Mouse (Mus musculus): ENCODE results near the gene Dcaf12.

The Dcaf12 gene

GRCm38 (mm10) chr4:41310567-41311563 is 3.8 kb downstream of the Dcaf12 start:
- DNase-seq = no peak

- no peak for DNase-seq
Observed at GRCm38 (mm10) chr4:41307406-41307805, 7.3 kb downstream of the Dcaf12 start.

- no peak for DNase-seq
Observed at GRCm38 (mm10) chr4:41304302-41304701, 10.4 kb downstream of the Dcaf12 start.

- no peak for DNase-seq
Observed at GRCm38 (mm10) chr4:41303671-41304070, 11.0 kb downstream of the Dcaf12 start.

- no peak for DNase-seq
Observed at GRCm38 (mm10) chr4:41298976-41299375, 15.7 kb downstream of the Dcaf12 start.

GRCm38 (mm10) chr4:41295960-41296359 is 18.7 kb downstream of the Dcaf12 start:
- DNase-seq = no peak

GRCm38 (mm10) chr4:41295507-41295906 is 19.2 kb downstream of the Dcaf12 start:
- DNase-seq = no peak

- DNase-seq = peak; percentile 75
Observed at GRCm38 (mm10) chr4:41293907-41294306, 20.8 kb downstream of the Dcaf12 start.

- no peak for DNase-seq
Observed at GRCm38 (mm10) chr4:41289802-41290201, 24.9 kb downstream of the Dcaf12 start.

GRCm38 (mm10) chr4:41286420-41286819 is 28.3 kb downstream of the Dcaf12 start:
- DNase-seq = peak; percentile 62

GRCm38 (mm10) chr4:41284087-41284486 is 30.6 kb downstream of the Dcaf12 start:
- no peak for DNase-seq

- DNase-seq = no peak
Observed at GRCm38 (mm10) chr4:41275927-41276326, 38.8 kb downstream of the Dcaf12 start.

GRCm38 (mm10) chr4:41274980-41275850 is 39.5 kb downstream of the Dcaf12 start, which contains the start of gene Ubap2:
Ubap2 (minus strand) TSS chr4:41275144.
- DNase-seq = peak; percentile 99

GRCm38 (mm10) chr4:41274377-41274979 is 40.2 kb downstream of the Dcaf12 start:
- DNase-seq = no peak

GRCm38 (mm10) chr4:41268133-41268532 is 46.6 kb downstream of the Dcaf12 start:
- no peak for DNase-seq

- no peak for DNase-seq
Observed at GRCm38 (mm10) chr4:41266350-41266749, 48.3 kb downstream of the Dcaf12 start.

GRCm38 (mm10) chr4:41260691-41261090 is 54.0 kb downstream of the Dcaf12 start:
- DNase-seq = no peak

GRCm38 (mm10) chr4:41259019-41259418 is 55.7 kb downstream of the Dcaf12 start:
- no peak for DNase-seq

GRCm38 (mm10) chr4:41257752-41258151 is 56.9 kb downstream of the Dcaf12 start:
- DNase-seq = no peak

GRCm38 (mm10) chr4:41255564-41256210 is 59.0 kb downstream of the Dcaf12 start:
- no peak for DNase-seq

- no peak for DNase-seq
Observed at GRCm38 (mm10) chr4:41253756-41254155, 60.9 kb downstream of the Dcaf12 start.

- DNase-seq = no peak
Observed at GRCm38 (mm10) chr4:41245408-41245807, 69.3 kb downstream of the Dcaf12 start.
